Mouse (Mus musculus) ES-Bruce4 (cell line): ENCODE results near the gene Rps6kl1.

Experiments
- CTCF ChIP-seq: IDR thresholded peaks from one replicate; pipeline ENCODE4 v1.8.1; 2011; ENCODE audit warnings: low read depth, low read length
- EP300 ChIP-seq: IDR thresholded peaks from 2 replicates; pipeline ENCODE4 v1.6.1; 2011; ENCODE audit warnings: low read depth, low read length; ENCODE audit not compliant: insufficient read depth
- POLR2A ChIP-seq: IDR thresholded peaks from one replicate; pipeline ENCODE4 v1.8.1; 2011; ENCODE audit warnings: low read length; ENCODE audit not compliant: insufficient read depth

DNA sequence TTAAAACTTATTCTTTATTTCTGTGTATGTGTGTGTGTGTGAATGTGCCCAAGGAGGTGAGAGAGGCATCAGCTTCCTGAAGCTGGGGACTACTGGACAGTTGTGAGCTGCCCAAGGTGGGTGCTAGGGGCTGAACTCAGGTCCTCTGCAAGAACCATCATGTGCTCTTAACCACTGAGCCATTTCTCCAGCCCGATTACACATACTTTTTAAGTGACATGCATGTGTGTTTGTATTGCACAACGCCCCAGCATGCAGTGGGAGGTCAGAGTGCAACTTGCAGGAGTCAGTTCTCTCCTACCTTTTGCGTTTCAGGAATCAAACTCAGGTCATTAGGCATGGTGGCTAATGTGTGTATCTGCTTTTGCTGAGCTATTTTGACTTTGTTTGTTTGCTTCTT is 1.9 kb upstream of the Rps6kl1 start:
- no peak for TF ChIP-seq CTCF
- TF ChIP-seq EP300 = no peak
- TF ChIP-seq POLR2A = no peak
